Mouse (Mus musculus) B cell, adult 67 days (primary cell): ENCODE results near the gene Tspan12. TPM values are rescaled to one million over a fixed set of nuclear protein-coding genes. Genes with fewer than 3 reads are reported as not detected.

Experiments
- total RNA-seq, 2 experiments: library from RNA; stranded (reverse); gene quantifications; 4 replicates each; pipeline ENCODE4 v1.2.4; 2023

Tspan12 gene
- total RNA-seq = not detected

DNA sequence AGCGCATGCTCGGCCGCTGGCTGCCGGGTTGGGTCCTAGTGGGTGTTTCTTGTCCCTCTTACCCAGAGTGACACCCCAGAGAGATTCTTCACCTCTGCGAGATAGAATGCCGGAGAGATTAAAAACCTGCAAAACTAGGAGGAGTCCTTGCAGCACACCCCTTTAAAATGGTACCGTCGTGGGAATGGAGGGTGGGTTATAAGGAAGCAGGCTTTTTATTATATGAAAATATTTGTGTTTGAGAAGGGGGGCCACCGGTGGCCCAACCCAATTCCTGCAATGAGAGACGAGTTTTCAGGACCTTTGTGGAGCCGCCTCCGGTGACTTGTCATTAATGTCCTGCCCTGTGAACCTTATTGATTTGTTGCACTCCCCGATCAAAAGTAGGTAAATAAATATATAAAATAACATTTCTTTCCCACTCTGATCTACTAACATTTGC, at the start of gene Tspan12:
Gene Tspan12 (minus strand): TSS at position 172 of the 442 bp plus-strand sequence.

Other genes with a start within 250 kb of the Tspan12 start
- gene Ing3, start 97.1 kb upstream of the Tspan12 start, total RNA-seq = 10 to 100 TPM; 69.2 to 90.7 TPM
- gene Cped1, start 133.4 kb upstream of the Tspan12 start, total RNA-seq = not detected